Mouse (Mus musculus) WW6 (cell line): ENCODE measurements around the gene Serpina3c.
"Not testable (repeated sequence)": the region's sequence is repeated elsewhere in the genome, so short reads cannot be mapped to it uniquely, and the experiment has no call there.

ENCODE experiments used
- DNase-seq: peaks from one replicate; pipeline ENCODE4 v3.0.0-alpha.2; 2013; ENCODE audit warnings: low read depth, low spot score

Gene Serpina3c

DNA sequence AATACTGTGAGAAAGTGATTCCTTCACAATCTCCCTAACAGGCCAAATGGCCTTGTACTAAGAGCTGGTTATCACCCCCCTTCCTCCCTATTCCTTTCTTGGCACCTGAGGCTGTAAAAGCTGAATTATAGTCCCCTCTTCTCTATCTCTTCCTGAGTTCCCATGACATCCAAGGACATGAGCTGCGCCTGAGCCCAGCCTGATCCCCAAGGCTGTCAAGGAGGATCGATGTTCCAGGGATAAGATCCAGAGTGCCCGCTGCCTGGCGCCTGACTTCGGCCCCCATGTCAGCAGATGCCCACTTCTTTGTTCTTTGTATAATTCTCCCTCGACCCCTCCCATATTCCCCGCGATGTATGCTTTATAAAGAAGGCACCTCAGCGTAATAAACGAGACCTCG is 41.3 kb downstream of the Serpina3c start, which contains the start of gene Serpina3a:
Gene Serpina3a, plus strand, starts transcription at position 392 of the 400 bp plus-strand sequence.
- DNase-seq = not testable (repeated sequence)

DNA sequence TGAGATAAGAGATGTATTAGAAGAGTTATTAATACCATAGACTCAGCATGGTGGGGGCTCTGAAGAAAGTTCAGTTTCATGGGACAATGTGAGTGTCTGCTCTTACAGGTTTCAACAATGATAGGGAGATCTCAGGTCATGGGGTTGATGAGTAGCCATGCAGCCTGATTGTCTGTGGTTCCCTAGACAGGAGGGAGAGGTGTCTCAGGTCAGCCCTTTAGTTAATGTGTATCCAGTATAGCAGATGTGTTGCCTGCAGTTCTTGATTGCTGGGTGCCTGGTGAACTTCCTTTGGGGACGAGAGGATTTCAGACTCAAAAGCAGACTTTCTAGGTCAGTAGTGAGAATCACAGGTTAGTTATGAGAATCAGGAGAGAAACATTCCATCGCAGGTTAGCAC is 45.2 kb downstream of the Serpina3c start:
- DNase-seq = no peak

DNA sequence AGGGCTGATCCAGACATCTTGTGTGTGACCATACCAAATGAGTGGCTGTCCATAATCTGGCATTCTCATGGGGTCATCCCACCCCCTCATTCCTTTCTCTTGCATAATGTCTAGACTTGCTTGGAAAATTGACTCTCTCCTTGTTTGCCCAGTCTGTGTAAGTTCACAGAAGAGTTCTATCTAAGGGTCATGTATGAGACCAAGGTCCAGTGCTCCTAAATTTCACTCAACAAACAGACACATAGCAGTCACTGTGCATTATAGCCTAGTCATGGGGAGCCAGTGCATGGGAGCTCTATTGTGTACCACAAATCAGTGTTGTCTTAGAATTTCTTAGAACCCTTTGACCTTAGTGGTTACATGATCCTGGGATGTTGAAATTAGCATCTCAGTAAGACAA is 46.8 kb downstream of the Serpina3c start:
- no peak for DNase-seq

DNA sequence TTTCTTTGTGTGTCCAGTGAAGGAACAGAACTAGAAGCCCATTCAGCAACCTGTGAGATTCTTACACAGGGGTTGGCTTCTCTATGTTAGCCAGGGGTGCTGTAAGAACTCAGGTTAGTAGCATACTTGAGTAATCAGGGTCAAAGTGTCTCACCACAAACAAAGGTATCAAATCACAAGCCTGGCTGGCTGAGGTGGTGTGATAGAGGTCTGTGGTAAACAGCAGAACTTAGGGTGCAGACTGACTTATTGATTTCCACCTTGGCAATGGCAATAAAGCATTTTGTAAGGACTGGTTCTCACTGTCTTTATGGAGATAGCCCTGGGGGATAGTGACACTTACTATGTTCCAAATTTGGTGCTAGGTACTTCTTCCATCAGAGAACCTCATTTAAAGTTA is 47.8 kb downstream of the Serpina3c start:
- no peak for DNase-seq

DNA sequence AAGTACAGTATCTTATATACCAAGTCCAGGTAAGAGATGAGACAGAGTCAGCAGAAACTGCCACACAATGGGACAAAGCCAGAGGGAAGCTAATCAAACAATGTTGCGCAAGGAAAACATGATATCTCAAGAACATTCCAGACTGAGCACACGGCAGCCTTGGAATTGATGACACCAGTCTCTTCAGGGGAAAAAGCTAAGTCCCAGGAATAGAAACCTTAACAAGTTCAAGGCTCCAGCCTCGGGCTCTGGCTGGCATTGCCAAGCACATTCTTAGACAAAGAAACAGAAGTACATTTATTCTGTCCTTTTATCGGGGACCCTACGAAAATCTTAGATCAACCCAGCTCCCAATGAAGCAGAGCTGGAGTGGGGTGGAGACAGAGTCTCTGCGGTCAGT is 52.9 kb downstream of the Serpina3c start, which contains the start of gene Serpina5:
Gene Serpina5, plus strand, starts transcription at position 346 of the 400 bp plus-strand sequence.
- DNase-seq = no peak
